Mouse (Mus musculus) MEL (cell line): ENCODE results near the gene Gm10837. TPM values are rescaled to one million over a fixed set of nuclear protein-coding genes. Genes with fewer than 3 reads are reported as not detected.
A peak's percentile ranks its signal among the peaks of the same experiment; 100 is the strongest.

ENCODE experiments used
- DNase-seq: peaks from one replicate; pipeline ENCODE4 v3.0.0; 2011; ENCODE audit warnings: low read depth, low spot score
- H3K27ac ChIP-seq: 2 replicates; pipeline ENCODE4 v1.5.1; 2012; ENCODE audit warnings: low read depth, mild to moderate bottlenecking, control low read depth, low read length, moderate library complexity; ENCODE audit not compliant: control insufficient read depth
- H3K27me3 ChIP-seq, 2 experiments: fragments of 150-350 bp in 1 of 2; sonication (generic) in 1 of 2; 2 replicates each; pipeline ENCODE4 v1.6.1; 2012; ENCODE audit warnings: low read length in 2 of 2, mild to moderate bottlenecking in 2 of 2, improper control_type of control experiment in 1 of 2, moderate library complexity in 1 of 2; ENCODE audit not compliant: insufficient read depth in 2 of 2, control insufficient read depth in 1 of 2
- H3K36me3 ChIP-seq, 2 experiments: 2 replicates each; pipeline ENCODE4 v1.6.1; 2012 to 2014; ENCODE audit warnings: low read length in 2 of 2, improper control_type of control experiment in 1 of 2, inconsistent platforms in 1 of 2, mild to moderate bottlenecking in 1 of 2; ENCODE audit not compliant: insufficient read depth in 2 of 2, control insufficient read depth in 1 of 2
- H3K4me1 ChIP-seq, 2 experiments: fragments of 150-350 bp in 1 of 2; sonication (generic) in 1 of 2; 2 replicates each; pipeline ENCODE4 v1.6.1; 2012; ENCODE audit warnings: low read length in 2 of 2, improper control_type of control experiment in 1 of 2, mild to moderate bottlenecking in 1 of 2; ENCODE audit not compliant: insufficient read depth in 2 of 2, control insufficient read depth in 1 of 2
- H3K4me3 ChIP-seq, 2 experiments: fragments of 150-350 bp in 1 of 2; sonication (generic) in 1 of 2; 2 replicates each; pipeline ENCODE4 v1.5.1; 2012; ENCODE audit warnings: low read depth in 2 of 2, low read length in 2 of 2, mild to moderate bottlenecking in 2 of 2, moderate library complexity in 2 of 2, control low read depth in 1 of 2, improper control_type of control experiment in 1 of 2; ENCODE audit not compliant: control insufficient read depth in 1 of 2, insufficient read depth in 1 of 2
- H3K79me2 ChIP-seq: 2 replicates; pipeline ENCODE4 v1.6.1; 2012; ENCODE audit warnings: mild to moderate bottlenecking, low read length, moderate library complexity; ENCODE audit not compliant: control insufficient read depth, poor library complexity, insufficient read depth
- H3K9ac ChIP-seq: 2 replicates; pipeline ENCODE4 v1.6.1; 2012; ENCODE audit warnings: low read depth, mild to moderate bottlenecking, control low read depth, low read length, moderate library complexity; ENCODE audit not compliant: control insufficient read depth, poor library complexity, severe bottlenecking
- H3K9me3 ChIP-seq: fragments of 150-350 bp; sonication (generic); replicated peaks from 2 replicates; pipeline ENCODE4 v1.6.1; 2012; ENCODE audit warnings: mild to moderate bottlenecking, low read length, improper control_type of control experiment, moderate library complexity; ENCODE audit not compliant: insufficient read depth
- BHLHE40 ChIP-seq: IDR thresholded peaks from 2 replicates; pipeline ENCODE4 v1.6.1; 2012; ENCODE audit warnings: low read depth, mild to moderate bottlenecking, inconsistent platforms, low read length, improper control_type of control experiment, borderline replicate concordance
- GABPA ChIP-seq: IDR thresholded peaks from 2 replicates; pipeline ENCODE4 v1.6.1; 2012; ENCODE audit warnings: low read depth, mild to moderate bottlenecking, inconsistent platforms, low read length, improper control_type of control experiment, moderate library complexity
- GATA1 ChIP-seq: IDR thresholded peaks from 2 replicates; pipeline ENCODE4 v1.6.1; 2011; ENCODE audit warnings: low read depth, low read length, improper control_type of control experiment
- MAFK ChIP-seq: IDR thresholded peaks from 2 replicates; pipeline ENCODE4 v1.6.1; 2011; ENCODE audit warnings: low read depth, mild to moderate bottlenecking, low read length, improper control_type of control experiment, borderline replicate concordance
- MYC ChIP-seq: IDR thresholded peaks from 2 replicates; pipeline ENCODE4 v1.6.1; 2011; ENCODE audit warnings: low read depth, mild to moderate bottlenecking, low read length, improper control_type of control experiment, moderate library complexity
- NRF1 ChIP-seq: IDR thresholded peaks from 2 replicates; pipeline ENCODE4 v1.6.1; 2014; ENCODE audit warnings: low read depth, mild to moderate bottlenecking, inconsistent platforms, low read length, improper control_type of control experiment, moderate library complexity; ENCODE audit not compliant: poor library complexity, insufficient read depth, severe bottlenecking
- POLR2A ChIP-seq, 2 experiments: IDR thresholded peaks; 2 replicates each; pipeline ENCODE4 v1.6.1; 2011 to 2012; ENCODE audit warnings: low read length in 2 of 2, mild to moderate bottlenecking in 2 of 2, control low read depth in 1 of 2, improper control_type of control experiment in 1 of 2, low read depth in 1 of 2, moderate library complexity in 1 of 2; ENCODE audit not compliant: control insufficient read depth in 1 of 2, insufficient read depth in 1 of 2, poor library complexity in 1 of 2
- POLR2AphosphoS5 ChIP-seq: IDR thresholded peaks from 2 replicates; pipeline ENCODE4 v1.6.1; 2012; ENCODE audit warnings: low read depth, borderline replicate concordance, mild to moderate bottlenecking, inconsistent platforms, low read length, moderate library complexity, mixed read lengths
- RCOR1 ChIP-seq: IDR thresholded peaks from 2 replicates; pipeline ENCODE4 v1.6.1; 2012; ENCODE audit warnings: low read depth, mild to moderate bottlenecking, inconsistent platforms, low read length, improper control_type of control experiment
- SMC3 ChIP-seq: IDR thresholded peaks from 2 replicates; pipeline ENCODE4 v1.6.1; 2011; ENCODE audit warnings: low read depth, low read length, improper control_type of control experiment
- TAL1 ChIP-seq: IDR thresholded peaks from 2 replicates; pipeline ENCODE4 v1.6.1; 2012; ENCODE audit warnings: mild to moderate bottlenecking, inconsistent platforms, low read length, moderate library complexity, mixed read lengths
- UBTF ChIP-seq: IDR thresholded peaks from 2 replicates; pipeline ENCODE4 v1.6.1; 2012; ENCODE audit warnings: low read depth, mild to moderate bottlenecking, inconsistent platforms, low read length, improper control_type of control experiment, moderate library complexity, borderline replicate concordance; ENCODE audit not compliant: insufficient read depth
- USF1 ChIP-seq: IDR thresholded peaks from 2 replicates; pipeline ENCODE4 v1.6.1; 2014; ENCODE audit warnings: low read depth, mild to moderate bottlenecking, inconsistent platforms, low read length, improper control_type of control experiment, moderate library complexity
- ZC3H11A ChIP-seq: IDR thresholded peaks from 2 replicates; pipeline ENCODE4 v1.6.1; 2012; ENCODE audit warnings: low read depth, mild to moderate bottlenecking, inconsistent platforms, low read length, improper control_type of control experiment
- polyA plus RNA-seq, 2 experiments: library from polyadenylated mRNA; stranded (reverse) in 1 of 2; unstranded in 1 of 2; fragments of >175 nt in 1 of 2; fragments of >200 nt in 1 of 2; gene quantifications; 2 replicates each; pipeline versions ENCODE4 v1.2.1 to v1.2.4; 2012; ENCODE audit warnings: low replicate concordance in 2 of 2, low read depth in 1 of 2; ENCODE audit not compliant: insufficient read length in 2 of 2, insufficient read depth in 1 of 2, missing spikeins in 1 of 2
- total RNA-seq: library from RNA; depleted of rRNA; stranded (reverse); fragments of 300-350 nt; gene quantifications from 2 replicates; pipeline ENCODE4 v1.2.3, GENCODE M21; 2012

Gm10837 gene
- total and polyA plus RNA-seq, 3 experiments: not detected

DNA sequence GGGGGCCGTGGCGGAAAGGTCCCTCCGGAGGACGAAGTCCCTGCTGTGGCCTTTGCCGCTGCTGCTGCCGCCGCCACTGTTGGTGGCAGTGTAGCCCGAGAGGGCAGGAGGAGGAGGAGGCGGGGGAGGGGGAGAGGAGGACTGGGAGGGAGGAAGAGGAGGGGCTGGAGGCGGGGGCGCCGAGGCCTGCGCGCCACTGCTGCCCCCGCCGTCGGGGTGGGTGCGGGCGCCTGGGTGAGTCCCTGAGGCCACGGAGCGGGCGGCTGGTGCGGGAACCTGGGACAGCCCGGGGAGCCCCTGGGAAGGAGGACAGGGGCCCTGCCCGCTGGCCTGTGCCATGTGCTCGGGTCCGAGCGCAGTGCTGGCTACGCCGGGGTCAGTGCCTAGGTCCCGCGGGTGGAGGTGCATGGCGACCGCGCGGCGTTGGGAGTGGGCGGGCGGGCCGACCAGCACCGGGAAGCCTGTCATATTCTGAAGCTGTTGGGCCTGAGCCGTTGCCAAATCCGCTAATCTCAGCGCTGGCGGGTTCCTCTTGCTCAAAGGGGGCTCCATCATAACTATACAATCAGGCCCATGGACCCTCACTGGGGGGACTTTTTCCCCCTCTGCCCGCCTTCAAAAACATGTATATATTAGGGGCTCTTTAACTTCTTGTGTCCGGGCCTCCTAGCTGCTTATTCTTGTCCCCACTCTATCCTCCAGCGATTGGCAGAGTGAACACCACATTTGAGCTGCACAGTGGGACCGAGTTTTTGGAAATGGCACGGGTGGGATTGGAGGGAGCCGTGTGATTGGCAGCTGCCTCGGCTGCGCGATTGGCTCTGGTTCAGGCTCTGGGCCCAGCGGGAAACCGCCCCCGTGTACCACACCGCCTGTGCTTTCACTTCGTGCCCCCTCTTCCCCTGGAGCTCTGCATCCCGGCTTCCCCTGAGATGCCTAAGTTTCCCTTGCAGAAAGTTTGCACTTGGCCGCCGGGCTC, 25.3 kb upstream of the Gm10837 start, which contains the start of gene Zic5 (continued):
- TF ChIP-seq MYC (0 out of 2 replicates have a peak, but pooled peaks have one; percentile 8), POLR2AphosphoS5 (no peak), TAL1 (no peak), POLR2A (IDR thresholded peaks at IDR 0.05; ENCODE audit: control insufficient read depth in 1 of 2, insufficient read depth in 1 of 2, low read depth in 1 of 2, low read length in 2 of 2, poor library complexity in 1 of 2) (peak; percentile 66 to 82), BHLHE40 (no peak)

DNA sequence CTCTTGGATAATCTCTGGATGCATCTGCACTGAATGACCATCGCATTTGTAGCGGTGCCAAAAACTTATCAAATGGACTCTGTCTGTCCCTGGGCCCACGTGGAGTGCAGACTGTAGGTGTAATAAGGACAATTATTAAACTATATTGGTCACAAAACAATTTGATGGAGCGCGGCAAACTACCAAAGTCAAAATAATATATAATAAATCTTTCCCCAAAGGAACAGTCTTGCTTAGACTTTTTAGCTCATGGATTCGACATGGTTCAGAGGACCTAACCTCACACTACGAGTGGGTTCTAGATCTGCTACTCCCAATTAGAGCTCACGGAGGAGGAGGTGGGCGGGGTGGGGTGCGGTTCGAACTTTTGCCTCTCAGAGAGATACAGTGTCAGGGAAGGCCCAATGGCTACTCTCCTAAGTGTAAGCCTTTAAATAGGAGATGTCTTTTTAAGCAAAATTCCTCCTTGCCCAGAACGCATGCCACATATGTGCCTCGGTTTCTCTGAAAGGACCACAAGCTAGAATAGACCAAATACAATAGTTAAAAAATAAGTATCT, 24.4 kb upstream of the Gm10837 start:
- no peak overlapping the region for H3K27ac ChIP-seq
- peaks cover 0 to 10% of the 10 kb centered on the region in 2 experiments; a peak in 3 of 4 replicates for H3K36me3 ChIP-seq
- H3K9ac ChIP-seq: peak overlapping the region; percentile 93
- DNase-seq: peak; percentile 59
- H3K27me3 ChIP-seq: no peaks in the 10 kb centered on the region
- H3K4me1 ChIP-seq: peaks cover 8 to 10% of the 10 kb centered on the region in 2 experiments
- no peaks in the 10 kb centered on the region for H3K9me3 ChIP-seq
- TF ChIP-seq SMC3 (no peak), NRF1 (no peak), GABPA (no peak), ZC3H11A (no peak), TAL1 (no peak), MAFK (no peak), BHLHE40 (no peak), GATA1 (no peak), RCOR1 (no peak), UBTF (no peak), USF1 (no peak)
- peak overlapping the region; percentile 72 to 94 for H3K4me3 ChIP-seq
- H3K79me2 ChIP-seq: peaks cover 40% of the 10 kb centered on the region
